Mouse (Mus musculus) gastrocnemius, adult 2 months (tissue): ENCODE results near the gene Ulk4. TPM values are rescaled to one million over a fixed set of nuclear protein-coding genes. Genes with fewer than 3 reads are reported as not detected.

Experiments
- DNase-seq: peaks from one replicate; pipeline ENCODE4 v3.0.0; 2022
- H3K27ac ChIP-seq: fragments of 200-600 bp; 2 replicates; pipeline ENCODE4 v1.8.1; 2022; ENCODE audit warnings: mild to moderate bottlenecking
- H3K4me3 ChIP-seq: fragments of 200-600 bp; 2 replicates; pipeline ENCODE4 v1.8.1; 2022; ENCODE audit warnings: mild to moderate bottlenecking, moderate library complexity
- CTCF ChIP-seq: fragments of 200-600 bp; IDR thresholded peaks from 2 replicates; pipeline ENCODE4 v1.8.1; 2022; ENCODE audit warnings: antibody characterized with exemption, mild to moderate bottlenecking, moderate library complexity
- intact Hi-C: fragments of 180-260 bp; cut with DNase I; formaldehyde crosslinking; loops from one replicate; pipeline ENCODE4 v1.15.1; 2025
- total RNA-seq, 2 experiments: library from RNA; stranded (reverse); gene quantifications; 2 replicates each; pipeline ENCODE4 v1.2.3; 2021

Gene Ulk4
- total RNA-seq, 2 experiments from 2014 or later: 0.11 to 0.36 TPM

DNA sequence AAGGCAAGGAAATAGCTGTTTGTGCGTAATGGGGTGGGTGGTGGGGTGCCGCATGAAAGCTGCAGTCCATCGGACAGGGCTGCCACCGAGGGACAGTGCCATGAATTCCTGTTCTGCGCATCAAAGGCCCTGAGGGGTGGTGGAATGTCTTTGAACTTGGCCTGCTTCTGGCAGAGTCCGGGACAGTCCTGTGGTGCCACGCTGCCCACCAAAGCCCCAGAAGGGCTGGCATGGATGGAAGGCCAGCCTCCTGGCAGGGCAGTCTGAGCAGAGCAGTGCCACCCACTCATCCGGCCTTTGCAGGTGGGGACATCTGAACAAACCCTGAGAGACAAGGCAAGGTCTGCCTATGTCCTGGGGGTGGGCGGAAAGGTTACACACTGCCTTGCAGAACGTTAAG, 312.0 kb downstream of the Ulk4 start:
- no peak for TF ChIP-seq CTCF
- intact Hi-C loops: no loop called here
- no peak overlapping the region for H3K27ac ChIP-seq
- H3K4me3 ChIP-seq: no peak overlapping the region
- no peak for DNase-seq

DNA sequence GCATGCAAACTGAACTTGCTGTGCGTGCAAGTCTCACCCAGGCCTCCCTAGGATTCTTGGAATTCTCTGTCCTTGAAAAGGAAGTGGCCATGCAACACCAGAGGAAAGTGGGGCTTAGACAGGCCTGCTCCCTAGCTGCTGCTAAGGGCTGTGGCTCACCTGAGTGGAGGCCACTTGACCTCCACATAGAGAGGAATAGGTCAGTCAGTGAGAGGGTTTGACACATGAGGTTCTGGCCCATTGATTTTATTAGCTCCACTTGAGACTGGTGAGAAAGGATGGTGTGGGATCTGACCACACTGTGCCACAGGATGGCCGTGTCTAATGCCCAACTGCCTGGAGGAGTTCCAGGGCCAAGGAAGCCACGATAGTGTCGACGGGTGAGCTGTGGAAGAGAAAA, 312.8 kb downstream of the Ulk4 start:
- intact Hi-C loops: no loop called here
- DNase-seq: no peak
- TF ChIP-seq CTCF: no peak
- H3K4me3 ChIP-seq: no peak overlapping the region
- no peak overlapping the region for H3K27ac ChIP-seq

DNA sequence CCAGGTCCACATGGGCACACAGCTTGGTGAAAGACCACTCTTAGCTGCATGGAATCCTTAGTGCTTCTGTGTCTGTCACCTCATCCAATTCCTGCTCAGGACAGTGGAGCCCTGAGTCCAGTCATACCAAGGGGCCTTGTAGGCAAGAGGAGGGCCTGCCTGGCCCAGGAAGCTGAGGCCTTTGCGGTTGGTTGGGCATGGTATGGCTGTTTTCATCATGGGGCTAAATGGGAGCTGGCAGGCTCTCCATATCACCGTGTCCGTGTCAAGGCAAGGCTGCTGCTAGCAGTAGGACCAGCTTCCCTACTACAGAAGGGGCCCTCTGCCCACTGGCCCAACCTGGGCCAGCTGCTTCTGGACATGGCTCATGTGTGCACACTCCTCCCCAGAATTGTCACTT, 313.3 kb downstream of the Ulk4 start:
- peak; percentile 15 for DNase-seq
- intact Hi-C loops: no loop called here
- Histone ChIP-seq H3K27ac (no peak overlapping the region), H3K4me3 (no peak overlapping the region)
- TF ChIP-seq CTCF: no peak

DNA sequence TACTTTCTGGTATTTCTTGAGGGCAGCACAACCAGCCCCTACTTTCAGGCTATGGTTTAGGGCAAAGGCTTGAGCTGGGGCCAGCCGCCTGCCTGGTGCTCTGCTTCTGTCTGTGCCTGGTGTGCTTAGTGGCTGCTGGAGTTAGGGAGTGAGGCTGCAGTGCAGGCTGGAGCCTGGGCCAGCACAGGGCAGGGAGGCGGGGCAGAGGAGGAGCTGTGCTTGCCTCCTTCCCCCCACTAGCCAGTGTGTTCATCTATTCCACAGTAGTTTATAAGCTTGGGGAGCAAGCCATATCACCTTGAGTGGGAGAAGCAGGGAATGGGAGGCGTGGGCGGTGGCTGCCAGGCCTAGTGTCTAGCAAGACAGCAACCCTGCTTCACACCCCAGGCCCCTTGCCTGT, 313.9 kb downstream of the Ulk4 start:
- intact Hi-C loops: no loop called here
- peak; percentile 28 for DNase-seq
- no peak overlapping the region for H3K4me3 ChIP-seq
- peak overlapping the region; percentile 57 for H3K27ac ChIP-seq
- TF ChIP-seq CTCF: no peak

DNA sequence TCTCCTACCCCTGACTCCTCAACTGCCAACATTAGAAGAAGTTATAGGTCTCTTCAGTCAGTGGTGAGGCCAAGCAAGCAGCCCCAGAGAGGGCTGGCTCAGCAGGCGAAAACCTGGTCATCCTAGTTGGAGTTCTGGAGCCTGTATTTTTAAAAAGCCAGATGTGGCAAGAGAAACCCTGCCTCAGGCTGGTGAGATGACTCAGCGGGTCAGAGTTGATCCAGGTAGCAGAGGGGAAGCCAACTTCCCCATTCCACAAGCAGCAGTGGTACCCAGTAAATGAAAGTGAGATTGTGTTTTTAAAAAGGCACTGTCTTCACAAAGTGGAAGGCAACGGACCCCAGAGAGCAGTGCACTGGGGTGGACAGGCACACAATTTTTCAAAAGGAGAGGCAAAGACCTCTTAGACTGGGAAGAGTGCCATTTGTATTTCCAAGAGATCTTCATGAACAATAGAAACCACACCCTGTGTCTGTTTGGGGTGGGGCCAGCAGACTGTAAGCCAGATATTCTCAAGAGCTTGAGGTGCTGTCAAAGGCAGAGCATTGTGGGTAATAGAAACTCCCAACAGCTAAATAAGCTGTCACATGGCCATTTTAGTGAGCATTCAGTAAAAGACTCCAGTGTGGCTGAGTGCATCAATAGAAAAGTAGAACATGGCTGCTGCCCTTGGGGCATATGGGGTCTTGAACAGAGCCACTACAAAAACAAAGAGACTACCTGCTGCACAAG, 314.9 kb downstream of the Ulk4 start:
- no peak overlapping the region for H3K4me3 ChIP-seq
- intact Hi-C loops: no loop called here
- H3K27ac ChIP-seq: peak overlapping the region; percentile 57
- no peak for TF ChIP-seq CTCF
- peak; percentile 64 for DNase-seq

DNA sequence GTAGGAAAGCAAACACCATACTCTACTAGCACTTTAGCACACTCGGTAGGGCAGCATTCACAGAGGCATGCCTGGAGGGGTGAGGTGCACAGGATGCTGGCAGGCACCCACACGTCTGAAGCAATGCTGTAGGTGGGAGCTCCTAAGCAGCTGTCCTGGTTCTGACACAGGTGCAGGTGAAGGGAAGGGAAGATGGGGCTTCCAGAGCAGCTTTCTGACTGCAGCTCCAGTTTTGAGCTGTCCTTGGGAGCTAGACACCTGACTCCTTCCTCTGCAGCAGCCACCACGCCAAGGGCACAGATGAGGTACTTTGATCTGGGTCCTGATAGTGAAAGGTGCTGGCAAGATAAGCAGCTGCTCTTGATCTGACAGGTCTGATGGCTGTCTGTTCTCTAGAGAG, 315.5 kb downstream of the Ulk4 start:
- no peak for DNase-seq
- H3K4me3 ChIP-seq: no peak overlapping the region
- intact Hi-C loops: no loop called here
- peak overlapping the region; percentile 57 for H3K27ac ChIP-seq
- no peak for TF ChIP-seq CTCF

DNA sequence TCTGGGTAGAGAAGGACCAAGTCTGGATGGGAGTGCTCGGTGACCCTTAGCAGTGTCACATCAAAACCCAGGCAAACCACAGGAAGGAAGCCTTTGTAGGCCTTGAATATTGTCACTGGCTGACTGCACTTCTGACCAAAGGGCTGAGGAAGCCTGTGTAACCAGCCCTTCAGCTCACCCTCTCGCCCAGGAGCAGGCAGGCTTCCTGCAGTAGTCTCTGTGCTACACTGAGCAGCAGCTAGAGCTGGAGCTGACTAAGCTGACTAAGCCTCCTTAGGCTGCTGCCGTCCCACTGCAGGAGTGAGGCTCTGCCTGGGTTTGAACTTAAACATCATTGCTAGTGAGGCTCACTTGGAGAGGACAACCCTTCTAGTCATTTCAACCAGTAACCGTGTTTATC, 316.4 kb downstream of the Ulk4 start:
- Histone ChIP-seq H3K27ac (0 out of 2 replicates have a peak overlapping the region, but pooled peaks have one; percentile 10), H3K4me3 (no peak overlapping the region)
- intact Hi-C loops: no loop called here
- DNase-seq: no peak
- TF ChIP-seq CTCF: no peak

DNA sequence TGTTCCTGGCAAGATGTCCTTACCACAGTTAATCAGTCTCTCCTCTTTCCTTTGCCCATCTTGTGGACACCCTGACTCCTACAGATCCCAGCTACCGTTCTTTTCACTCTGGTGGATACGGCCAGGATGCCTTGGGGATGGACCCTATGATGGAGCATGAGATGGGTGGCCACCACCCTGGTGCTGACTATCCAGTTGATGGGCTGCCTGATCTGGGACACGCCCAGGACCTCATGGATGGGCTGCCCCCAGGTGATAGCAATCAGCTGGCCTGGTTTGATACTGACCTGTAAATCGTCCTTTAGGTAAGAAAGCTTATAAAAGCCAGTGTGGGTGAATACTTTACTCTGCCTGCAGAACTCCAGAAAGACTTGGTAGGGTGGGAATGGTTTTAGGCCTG, 317.8 kb downstream of the Ulk4 start:
- intact Hi-C loops: no loop called here
- no peak for TF ChIP-seq CTCF
- H3K4me3 ChIP-seq: no peak overlapping the region
- DNase-seq: no peak
- H3K27ac ChIP-seq: no peak overlapping the region

DNA sequence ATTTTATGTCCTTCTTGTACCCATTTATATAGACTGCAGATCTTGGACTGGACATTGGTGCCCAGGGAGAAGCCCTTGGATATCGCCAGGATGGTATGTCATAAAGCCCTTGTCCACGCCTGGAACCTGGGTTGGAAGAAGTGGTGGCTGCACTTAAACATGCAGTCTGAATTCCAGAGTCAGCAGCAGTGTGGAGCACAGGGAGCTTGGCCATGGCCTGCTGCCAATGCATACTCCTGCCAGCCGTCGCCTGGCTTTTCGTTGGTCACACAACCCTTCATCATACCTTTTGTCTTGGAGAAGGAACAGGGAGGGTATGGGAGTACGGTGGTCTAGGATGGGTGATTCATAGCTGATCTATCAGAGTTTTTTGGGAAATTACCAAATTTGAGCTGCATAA, 318.4 kb downstream of the Ulk4 start:
- intact Hi-C loops: no loop called here
- Histone ChIP-seq H3K27ac (no peak overlapping the region), H3K4me3 (no peak overlapping the region)
- no peak for DNase-seq
- TF ChIP-seq CTCF: no peak

DNA sequence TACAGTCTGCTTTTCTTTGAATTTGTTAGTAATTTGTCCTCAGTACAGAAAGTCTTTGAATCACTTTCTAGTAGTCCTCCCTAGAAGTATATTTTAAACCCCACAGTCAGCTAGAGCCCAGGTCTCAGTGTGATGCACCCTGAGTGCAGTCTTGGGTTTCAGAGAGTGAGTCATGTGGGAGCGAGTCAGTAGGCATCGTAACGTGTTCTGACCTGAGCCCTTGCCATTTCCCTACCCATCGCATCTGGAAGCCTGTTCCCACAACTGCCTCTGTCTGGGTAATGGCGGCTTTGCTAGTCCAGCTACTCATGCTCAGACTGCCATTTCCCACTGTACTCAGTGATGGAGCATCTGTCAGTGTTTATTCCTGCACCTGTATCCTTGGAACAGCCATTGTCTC, 318.9 kb downstream of the Ulk4 start:
- DNase-seq: no peak
- H3K4me3 ChIP-seq: no peak overlapping the region
- H3K27ac ChIP-seq: no peak overlapping the region
- TF ChIP-seq CTCF: no peak
- intact Hi-C loops: no loop called here

DNA sequence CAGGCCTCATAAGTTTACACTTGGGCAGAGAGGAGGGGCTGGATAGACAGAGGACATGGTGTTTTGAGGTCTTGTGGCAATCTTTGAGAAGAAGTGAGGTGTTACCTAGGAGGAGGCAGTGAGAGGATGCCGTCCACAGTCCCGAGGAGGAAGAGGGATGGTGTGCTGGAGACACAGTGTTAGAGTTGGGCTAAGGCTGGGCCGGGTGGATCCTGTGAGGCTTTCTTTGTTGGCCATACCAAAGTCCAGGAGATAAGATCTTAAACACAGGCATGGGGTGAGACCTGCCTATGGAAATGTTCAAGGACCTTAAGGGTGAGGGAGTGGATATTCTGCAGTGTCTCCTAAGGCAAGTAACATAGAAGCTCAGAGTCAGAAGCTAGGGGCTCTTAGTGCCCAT, 325.1 kb downstream of the Ulk4 start:
- Histone ChIP-seq H3K4me3 (no peak overlapping the region), H3K27ac (no peak overlapping the region)
- DNase-seq: no peak
- no peak for TF ChIP-seq CTCF
- intact Hi-C loops: no loop called here

DNA sequence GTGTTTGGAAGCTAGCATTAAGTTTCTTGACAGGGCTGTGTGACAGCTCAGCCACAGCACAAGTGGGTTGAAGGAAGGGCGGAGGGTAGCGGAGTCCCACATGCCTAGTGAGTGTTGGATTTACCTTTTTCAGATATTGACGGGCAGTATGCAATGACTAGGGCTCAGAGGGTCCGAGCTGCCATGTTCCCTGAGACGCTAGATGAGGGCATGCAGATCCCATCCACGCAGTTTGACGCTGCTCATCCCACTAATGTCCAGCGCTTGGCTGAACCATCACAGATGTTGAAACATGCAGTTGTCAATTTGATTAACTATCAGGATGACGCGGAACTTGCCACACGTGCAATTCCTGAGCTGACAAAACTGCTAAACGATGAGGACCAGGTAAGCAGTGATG, 326.2 kb downstream of the Ulk4 start:
- no peak overlapping the region for H3K4me3 ChIP-seq
- H3K27ac ChIP-seq: no peak overlapping the region
- no peak for TF ChIP-seq CTCF
- DNase-seq: no peak
- intact Hi-C loops: no loop called here

DNA sequence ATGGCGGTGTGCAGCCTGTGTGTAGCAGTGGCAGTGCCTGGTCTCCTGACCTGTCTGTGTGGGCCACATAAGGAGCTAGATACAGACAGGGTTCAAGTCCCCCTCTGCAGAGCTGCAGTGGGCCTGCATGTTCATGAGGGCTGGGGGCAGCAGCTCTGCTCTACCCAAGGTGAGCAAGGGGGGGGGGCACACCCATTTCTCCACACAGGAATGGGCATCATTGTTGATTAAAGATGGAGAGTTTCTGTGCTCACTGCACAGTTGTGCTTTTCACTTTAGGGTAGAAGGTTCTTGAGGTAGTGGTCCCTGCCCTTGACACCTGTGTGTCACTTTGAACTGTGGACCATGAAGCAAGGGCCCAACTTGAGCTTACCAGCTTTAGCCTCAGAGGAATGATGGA, 328.2 kb downstream of the Ulk4 start:
- intact Hi-C loops: no loop called here
- no peak for DNase-seq
- Histone ChIP-seq H3K27ac (no peak overlapping the region), H3K4me3 (no peak overlapping the region)
- no peak for TF ChIP-seq CTCF

DNA sequence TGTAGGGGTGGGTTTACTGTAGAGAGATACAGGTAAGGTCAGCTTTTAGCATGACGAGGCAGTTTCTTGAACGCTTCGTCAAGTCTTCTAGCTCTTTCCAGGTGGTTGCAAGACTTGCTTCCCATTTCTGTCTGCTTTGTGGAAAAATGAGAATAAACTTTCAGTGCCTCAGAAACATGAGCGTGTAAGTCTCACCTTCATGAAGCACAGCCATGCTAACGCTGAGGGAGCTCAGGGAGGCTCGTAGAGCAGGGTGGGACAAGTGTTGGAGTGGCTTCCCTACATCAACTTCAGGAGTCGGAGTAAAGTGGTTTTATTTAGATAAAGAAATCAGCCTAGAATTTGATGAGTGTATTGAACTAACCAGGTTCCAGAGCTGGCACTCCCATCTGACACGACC, 330.9 kb downstream of the Ulk4 start:
- no peak for DNase-seq
- Histone ChIP-seq H3K4me3 (peak overlapping the region; percentile 7; the same call in 1 of the 2 replicates), H3K27ac (no peak overlapping the region)
- intact Hi-C loops: no loop called here
- no peak for TF ChIP-seq CTCF
